Mouse (Mus musculus) lung, postnatal 0 days (tissue): Measurements from ENCODE around the gene Gstp3. TPM values are rescaled to one million over a fixed set of nuclear protein-coding genes. Genes with fewer than 3 reads are reported as not detected.

Experiments used
- ATAC-seq: fragments of 200-750 bp; cut with Nextera tagmentation; 2 replicates; pipeline ENCODE4 v1.8.0; 2017; ENCODE audit warnings: moderate library complexity
- DNase-seq: peaks from one replicate; pipeline ENCODE4 v3.0.0-alpha.2; 2016; ENCODE audit warnings: low spot score
- H3K27ac ChIP-seq: fragments of 300-500 bp; sonication (generic); 2 replicates; pipeline ENCODE4 v1.5.1; 2014; ENCODE audit warnings: antibody characterized with exemption, mild to moderate bottlenecking, low read length, mixed read lengths
- H3K27me3 ChIP-seq: fragments of 300-500 bp; sonication (generic); replicated peaks from 2 replicates; pipeline ENCODE4 v1.6.1; 2014; ENCODE audit warnings: low read length, mixed read lengths; ENCODE audit not compliant: insufficient read depth
- H3K36me3 ChIP-seq: fragments of 300-500 bp; sonication (generic); 2 replicates; pipeline ENCODE4 v1.6.1; 2014; ENCODE audit warnings: low read length, mixed read lengths; ENCODE audit not compliant: insufficient read depth
- H3K4me1 ChIP-seq: fragments of 300-500 bp; sonication (generic); 2 replicates; pipeline ENCODE4 v1.6.1; 2014; ENCODE audit warnings: antibody characterized with exemption, low read depth, low read length, mixed read lengths; ENCODE audit not compliant: insufficient read depth
- H3K4me2 ChIP-seq: fragments of 300-500 bp; sonication (generic); replicated peaks from 2 replicates; pipeline ENCODE4 v1.6.1; 2014; ENCODE audit warnings: low read depth, mild to moderate bottlenecking, low read length, moderate library complexity, mixed read lengths
- H3K4me3 ChIP-seq: fragments of 300-500 bp; sonication (generic); 2 replicates; pipeline ENCODE4 v1.5.1; 2014; ENCODE audit warnings: low read depth, low read length
- H3K9ac ChIP-seq: fragments of 300-500 bp; sonication (generic); replicated peaks from 2 replicates; pipeline ENCODE4 v1.6.1; 2014; ENCODE audit warnings: low read depth, mild to moderate bottlenecking
- H3K9me3 ChIP-seq: fragments of 300-500 bp; sonication (generic); 2 replicates; pipeline ENCODE4 v1.6.1; 2016; ENCODE audit warnings: low read length, mixed read lengths
- CTCF ChIP-seq: IDR thresholded peaks from 2 replicates; pipeline ENCODE4 v1.5.1; 2016; ENCODE audit warnings: antibody characterized with exemption, mild to moderate bottlenecking
- EP300 ChIP-seq: IDR thresholded peaks from 2 replicates; pipeline ENCODE4 v1.6.1; 2016; ENCODE audit warnings: antibody characterized with exemption, mild to moderate bottlenecking, control low read depth
- WGBS: fragments of 180-500 bp; shearing (Covaris S2); extraction: QIAGEN DNeasy Blood & Tissue Kit; methylation state at CpG from one replicate; pipeline ENCODE4 v1.1.7; 2014; 5-methylcytosine and 5-hydroxymethylcytosine counted together
- polyA plus RNA-seq: library from polyadenylated mRNA; unstranded; fragments of >200 nt; fragmentation: Nextera tagmentation; extraction: Ambion mirVana; gene quantifications from 2 replicates; pipeline ENCODE4 v1.2.1, GENCODE M21; 2015

Gstp3 gene
- polyA plus RNA-seq, 1 experiment from 2014 or later: 6.9 TPM

GRCm38 (mm10) chr19:4013066-4013465, 46.3 kb downstream of the Gstp3 start:
- Histone ChIP-seq H3K4me1 (peaks cover 5% of the 10 kb centered on the region; the same call in 1 of the 2 replicates), H3K4me2 (no peak overlapping the region; the same call in 1 of the 2 replicates), H3K36me3 (peaks cover 22% of the 10 kb centered on the region; the same call in 1 of the 2 replicates), H3K4me3 (peak overlapping the region; percentile 66), H3K27ac (no peak overlapping the region), H3K9me3 (no peaks in the 10 kb centered on the region), H3K27me3 (no peaks in the 10 kb centered on the region), H3K9ac (no peak overlapping the region)
- no peak for TF ChIP-seq EP300
- no peak for TF ChIP-seq CTCF
- ATAC-seq (peak; percentile 1; the same call in 1 of the 2 replicates), DNase-seq (no peak)
- 11% methylated on average over 9 of the region's 9 CpGs for WGBS

GRCm38 (mm10) chr19:4012432-4013022, 46.8 kb downstream of the Gstp3 start, which contains the start of gene Ndufv1:
Gene Ndufv1 (minus strand): TSS chr19:4012806.
- Histone ChIP-seq H3K27me3 (no peaks in the 10 kb centered on the region), H3K4me1 (peaks cover 5% of the 10 kb centered on the region; the same call in 1 of the 2 replicates), H3K36me3 (peaks cover 22% of the 10 kb centered on the region; the same call in 1 of the 2 replicates), H3K4me2 (peak within 1 kb of the TSS; percentile 72), H3K9me3 (no peaks in the 10 kb centered on the region), H3K9ac (peak within 1 kb of the TSS; percentile 76), H3K27ac (peak within 1 kb of the TSS; percentile 79), H3K4me3 (peak within 1 kb of the TSS; percentile 66)
- ATAC-seq: peak; percentile 99
- DNase-seq: peak; percentile 100
- TF ChIP-seq EP300 (peak; percentile 48; the same call in 1 of the 2 replicates), CTCF (peak; percentile 95)
- under 1% methylated on average over 44 of the region's 45 CpGs for WGBS

GRCm38 (mm10) chr19:4011086-4011485, 48.3 kb downstream of the Gstp3 start:
- ATAC-seq: no peak
- peaks cover 23% of the 10 kb centered on the region for H3K36me3 ChIP-seq

More at GRCm38 (mm10) chr19:4011086-4011485, 48.3 kb downstream of the Gstp3 start:
- 91% methylated on average over 5 of the region's 5 CpGs for WGBS
- no peaks in the 10 kb centered on the region for H3K9me3 ChIP-seq
- H3K4me2 ChIP-seq: no peak overlapping the region
- no peak overlapping the region for H3K27ac ChIP-seq
- TF ChIP-seq EP300 (no peak), CTCF (no peak)
- DNase-seq: no peak
- no peak overlapping the region for H3K4me3 ChIP-seq
- no peaks in the 10 kb centered on the region for H3K27me3 ChIP-seq
- H3K9ac ChIP-seq: no peak overlapping the region
- peaks cover 5% of the 10 kb centered on the region; the same call in 1 of the 2 replicates for H3K4me1 ChIP-seq

Other genes starting within 250 kb of the Gstp3 start
- gene Chka, start 207.8 kb downstream of the Gstp3 start, polyA plus RNA-seq: 65.9 and 68.1 TPM in 2 replicates
- gene Tcirg1, start 152.4 kb downstream of the Gstp3 start, polyA plus RNA-seq: 31.8 and 33.1 TPM in 2 replicates
- 203 and 225 TPM in 2 replicates for gene Ndufs8, start 146.8 kb downstream of the Gstp3 start, polyA plus RNA-seq
- gene Aldh3b1, start 129.8 kb downstream of the Gstp3 start, polyA plus RNA-seq: 33.2 and 38.3 TPM in 2 replicates
- gene Unc93b1, start 124.4 kb downstream of the Gstp3 start, polyA plus RNA-seq: 40.0 and 45.5 TPM in 2 replicates
- gene Aldh3b3, start 100.9 kb downstream of the Gstp3 start, polyA plus RNA-seq: 0.04 and 0.06 TPM in 2 replicates
- gene Aldh3b2, start 87.2 kb downstream of the Gstp3 start, polyA plus RNA-seq: 0.47 and 0.71 TPM in 2 replicates
- gene Acy3, start 73.0 kb downstream of the Gstp3 start, polyA plus RNA-seq: 14.9 and 15.7 TPM in 2 replicates
- gene Tbx10, start 66.8 kb downstream of the Gstp3 start, polyA plus RNA-seq: not detected in 2 replicates
- gene Nudt8, start 59.0 kb downstream of the Gstp3 start, polyA plus RNA-seq: 27.0 and 28.5 TPM in 2 replicates
- 1.1 TPM in 2 replicates for gene Gm49405, start 58.9 kb downstream of the Gstp3 start, polyA plus RNA-seq
- 1.9 and 2.0 TPM in 2 replicates for gene Doc2g, start 56.3 kb downstream of the Gstp3 start, polyA plus RNA-seq
- gene Ndufv1, start 46.8 kb downstream of the Gstp3 start, polyA plus RNA-seq: 130 and 152 TPM in 2 replicates
- 273 and 288 TPM in 2 replicates for gene Gstp1, start 21.6 kb downstream of the Gstp3 start, polyA plus RNA-seq
- 6.3 and 7.3 TPM in 2 replicates for gene Gstp2, start 13.5 kb downstream of the Gstp3 start, polyA plus RNA-seq
- gene Cabp2, start 22.0 kb upstream of the Gstp3 start, polyA plus RNA-seq: not detected in 2 replicates
- gene Cdk2ap2, start 37.6 kb upstream of the Gstp3 start, polyA plus RNA-seq: 154 and 164 TPM in 2 replicates
- 17.0 and 18.9 TPM in 2 replicates for gene Pitpnm1, start 40.4 kb upstream of the Gstp3 start, polyA plus RNA-seq
- gene Aip, start 66.3 kb upstream of the Gstp3 start, polyA plus RNA-seq: 78.5 and 82.1 TPM in 2 replicates
- gene Gpr152, start 80.2 kb upstream of the Gstp3 start, polyA plus RNA-seq: not detected in 2 replicates
- gene Cabp4, start 84.5 kb upstream of the Gstp3 start, polyA plus RNA-seq: 0.08 and 0.10 TPM in 2 replicates
- 183 and 192 TPM in 2 replicates for gene Coro1b, start 89.0 kb upstream of the Gstp3 start, polyA plus RNA-seq
- gene Ptprcap, start 94.0 kb upstream of the Gstp3 start, polyA plus RNA-seq: 3.4 and 3.7 TPM in 2 replicates
- gene Rps6kb2, start 103.8 kb upstream of the Gstp3 start, polyA plus RNA-seq: 28.4 and 35.1 TPM in 2 replicates
- gene Carns1, start 115.9 kb upstream of the Gstp3 start, polyA plus RNA-seq: 1.8 and 2.6 TPM in 2 replicates
- 3.9 and 4.5 TPM in 2 replicates for gene Tbc1d10c, start 131.7 kb upstream of the Gstp3 start, polyA plus RNA-seq
- gene Ppp1ca, start 132.5 kb upstream of the Gstp3 start, polyA plus RNA-seq: 619 and 631 TPM in 2 replicates
- gene Rad9a, start 142.1 kb upstream of the Gstp3 start, polyA plus RNA-seq: 14.1 and 14.3 TPM in 2 replicates
- gene Clcf1, start 154.7 kb upstream of the Gstp3 start, polyA plus RNA-seq: 7.6 and 8.0 TPM in 2 replicates
- not detected in 2 replicates for gene AC109138.7, start 154.8 kb upstream of the Gstp3 start, polyA plus RNA-seq
- 58.6 and 63.6 TPM in 2 replicates for gene Pold4, start 172.3 kb upstream of the Gstp3 start, polyA plus RNA-seq
- gene Ssh3, start 209.6 kb upstream of the Gstp3 start, polyA plus RNA-seq: 22.7 and 24.4 TPM in 2 replicates
- gene Ankrd13d, start 223.6 kb upstream of the Gstp3 start, polyA plus RNA-seq: 2.0 and 2.6 TPM in 2 replicates
- 13.9 and 14.0 TPM in 2 replicates for gene Grk2, start 246.7 kb upstream of the Gstp3 start, polyA plus RNA-seq